Mouse (Mus musculus): ENCODE results near the gene Disc1. TPM values are rescaled to one million over a fixed set of nuclear protein-coding genes. Genes with fewer than 3 reads are reported as not detected.

Gene Disc1
- polyA plus RNA-seq, 1 experiment: 1.5 TPM

- H3K27ac ChIP-seq (ENCODE audit: control insufficient read depth, insufficient read depth, low read depth, low read length, poor library complexity): no peak overlapping the region
These were observed 238.1 kb downstream of the Disc1 start for GRCm38 (mm10) chr8:125291932-125292717.

GRCm38 (mm10) chr8:125292933-125293591, 239.1 kb downstream of the Disc1 start:
- 44% methylated on average over 8 of the region's 8 CpGs for WGBS
- no peak overlapping the region for H3K27ac ChIP-seq (ENCODE audit: control insufficient read depth, insufficient read depth, low read depth, low read length, poor library complexity)
- TF ChIP-seq POLR2A (IDR thresholded peaks at IDR 0.05; ENCODE audit: borderline replicate concordance, control insufficient read depth, low read depth, low read length) (no peak), CTCF (IDR thresholded peaks at IDR 0.05; ENCODE audit: control insufficient read depth, insufficient read depth, low read length) (no peak)
- no peak overlapping the region for H3K4me3 ChIP-seq (replicated peaks; ENCODE audit: control insufficient read depth, low read depth, low read length)
- H3K4me1 ChIP-seq (ENCODE audit: control insufficient read depth, insufficient read depth, low read length): no peaks in the 10 kb centered on the region; the same call in 1 of the 2 replicates

More at GRCm38 (mm10) chr8:125291932-125292717, 238.1 kb downstream of the Disc1 start:
- WGBS: 85% methylated on average over 22 of the region's 22 CpGs
- no peak for TF ChIP-seq CTCF (IDR thresholded peaks at IDR 0.05; ENCODE audit: control insufficient read depth, insufficient read depth, low read length)
- TF ChIP-seq POLR2A (IDR thresholded peaks at IDR 0.05; ENCODE audit: borderline replicate concordance, control insufficient read depth, low read depth, low read length): no peak
- H3K4me1 ChIP-seq (ENCODE audit: control insufficient read depth, insufficient read depth, low read length): no peaks in the 10 kb centered on the region; the same call in 1 of the 2 replicates
- no peak overlapping the region for H3K4me3 ChIP-seq (replicated peaks; ENCODE audit: control insufficient read depth, low read depth, low read length)

GRCm38 (mm10) chr8:125299248-125299647, 245.3 kb downstream of the Disc1 start:
- H3K27ac ChIP-seq (ENCODE audit: control insufficient read depth, insufficient read depth, low read depth, low read length, poor library complexity): no peak overlapping the region
- TF ChIP-seq POLR2A (IDR thresholded peaks at IDR 0.05; ENCODE audit: borderline replicate concordance, control insufficient read depth, low read depth, low read length) (no peak), CTCF (IDR thresholded peaks at IDR 0.05; ENCODE audit: control insufficient read depth, insufficient read depth, low read length) (no peak)
- WGBS: 63% methylated on average over 4 of the region's 4 CpGs
- no peaks in the 10 kb centered on the region for H3K4me1 ChIP-seq (ENCODE audit: control insufficient read depth, insufficient read depth, low read length)
- no peak overlapping the region for H3K4me3 ChIP-seq (replicated peaks; ENCODE audit: control insufficient read depth, low read depth, low read length)

DNA sequence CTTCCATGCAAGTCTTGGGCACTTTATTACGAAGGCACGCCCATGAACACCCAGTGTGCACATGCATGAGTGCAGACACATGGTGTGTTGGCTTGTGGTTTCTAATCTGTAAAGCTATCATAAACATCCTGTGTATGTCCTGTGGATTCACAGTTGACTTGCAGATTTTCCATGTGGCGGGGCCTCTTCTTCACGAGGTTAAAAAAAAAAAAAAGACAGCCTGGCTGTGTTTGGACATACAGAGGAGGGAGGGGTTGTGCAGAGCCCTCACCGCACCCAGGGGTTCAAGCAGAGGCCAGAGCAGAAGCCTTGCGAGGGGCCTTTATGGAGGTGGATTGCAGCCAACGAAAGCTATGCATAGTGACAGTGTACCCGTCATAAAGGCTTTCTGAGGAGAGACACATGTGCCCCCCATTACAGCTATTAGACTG, 248.0 kb downstream of the Disc1 start:
- no peaks in the 10 kb centered on the region for H3K4me1 ChIP-seq (ENCODE audit: control insufficient read depth, insufficient read depth, low read length)
- TF ChIP-seq CTCF (IDR thresholded peaks at IDR 0.05; ENCODE audit: control insufficient read depth, insufficient read depth, low read length) (no peak), POLR2A (IDR thresholded peaks at IDR 0.05; ENCODE audit: borderline replicate concordance, control insufficient read depth, low read depth, low read length) (no peak)
- WGBS: 69% methylated on average over 8 of the region's 8 CpGs
- no peak overlapping the region for H3K4me3 ChIP-seq (replicated peaks; ENCODE audit: control insufficient read depth, low read depth, low read length)
- no peak overlapping the region for H3K27ac ChIP-seq (ENCODE audit: control insufficient read depth, insufficient read depth, low read depth, low read length, poor library complexity)

GRCm38 (mm10) chr8:125306665-125307064, 252.7 kb downstream of the Disc1 start:
- no peaks in the 10 kb centered on the region for H3K4me1 ChIP-seq (ENCODE audit: control insufficient read depth, insufficient read depth, low read length)
- H3K27ac ChIP-seq (ENCODE audit: control insufficient read depth, insufficient read depth, low read depth, low read length, poor library complexity): no peak overlapping the region
- TF ChIP-seq POLR2A (IDR thresholded peaks at IDR 0.05; ENCODE audit: borderline replicate concordance, control insufficient read depth, low read depth, low read length): no peak
- no peak for TF ChIP-seq CTCF (IDR thresholded peaks at IDR 0.05; ENCODE audit: control insufficient read depth, insufficient read depth, low read length)
- WGBS: 78% methylated on average over 10 of the region's 10 CpGs
- H3K4me3 ChIP-seq (replicated peaks; ENCODE audit: control insufficient read depth, low read depth, low read length): no peak overlapping the region

DNA sequence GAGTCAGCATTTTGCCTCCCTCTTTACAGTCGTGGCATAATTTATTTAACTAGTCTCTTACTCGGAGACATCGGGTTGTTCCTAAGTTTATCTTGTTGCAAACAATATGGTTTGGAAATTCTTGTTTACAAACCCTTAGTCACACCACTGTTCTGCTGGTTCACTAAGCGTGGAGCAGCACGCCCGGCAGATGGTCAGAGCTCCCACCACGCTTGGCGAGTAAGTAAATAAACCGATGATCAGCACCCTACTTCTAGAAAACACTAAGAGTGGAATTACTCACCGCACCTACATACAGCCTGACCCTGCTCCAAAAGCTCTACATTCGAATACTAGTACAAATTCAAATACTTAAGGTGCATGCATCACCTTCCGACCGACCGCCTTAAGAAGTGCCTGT, 256.0 kb downstream of the Disc1 start:
- TF ChIP-seq CTCF (IDR thresholded peaks at IDR 0.05; ENCODE audit: control insufficient read depth, insufficient read depth, low read length): no peak
- no peak overlapping the region for H3K27ac ChIP-seq (ENCODE audit: control insufficient read depth, insufficient read depth, low read depth, low read length, poor library complexity)
- H3K4me1 ChIP-seq (ENCODE audit: control insufficient read depth, insufficient read depth, low read length): no peaks in the 10 kb centered on the region
- no peak overlapping the region for H3K4me3 ChIP-seq (replicated peaks; ENCODE audit: control insufficient read depth, low read depth, low read length)
- WGBS: 80% methylated on average over 14 of the region's 14 CpGs

Other genes with a start within 250 kb of the Disc1 start
- 32.3 and 41.2 TPM in 2 replicates for gene Gnpat, start 191.2 kb upstream of the Disc1 start, polyA plus RNA-seq (2011; ENCODE audit: insufficient read depth, insufficient read length, low replicate concordance, missing spikeins)
- gene 2810004N23Rik, start 191.1 kb upstream of the Disc1 start, polyA plus RNA-seq (2011; ENCODE audit: insufficient read depth, insufficient read length, low replicate concordance, missing spikeins): 12.8 and 22.0 TPM in 2 replicates
- 6.0 and 13.3 TPM in 2 replicates for gene Exoc8, start 156.5 kb upstream of the Disc1 start, polyA plus RNA-seq (2011; ENCODE audit: insufficient read depth, insufficient read length, low replicate concordance, missing spikeins)
- 11.8 and 13.8 TPM in 2 replicates for gene Sprtn, start 156.3 kb upstream of the Disc1 start, polyA plus RNA-seq (2011; ENCODE audit: insufficient read depth, insufficient read length, low replicate concordance, missing spikeins)
- 4.3 and 7.1 TPM in 2 replicates for gene Egln1, start 104.9 kb upstream of the Disc1 start, polyA plus RNA-seq (2011; ENCODE audit: insufficient read depth, insufficient read length, low replicate concordance, missing spikeins)
- gene Tsnax, start 41.2 kb upstream of the Disc1 start, polyA plus RNA-seq (2011; ENCODE audit: insufficient read depth, insufficient read length, low replicate concordance, missing spikeins): 12.3 and 13.9 TPM in 2 replicates